8 mouse cellular contexts compared by ENCODE assay signal in the genomic region with DNA sequence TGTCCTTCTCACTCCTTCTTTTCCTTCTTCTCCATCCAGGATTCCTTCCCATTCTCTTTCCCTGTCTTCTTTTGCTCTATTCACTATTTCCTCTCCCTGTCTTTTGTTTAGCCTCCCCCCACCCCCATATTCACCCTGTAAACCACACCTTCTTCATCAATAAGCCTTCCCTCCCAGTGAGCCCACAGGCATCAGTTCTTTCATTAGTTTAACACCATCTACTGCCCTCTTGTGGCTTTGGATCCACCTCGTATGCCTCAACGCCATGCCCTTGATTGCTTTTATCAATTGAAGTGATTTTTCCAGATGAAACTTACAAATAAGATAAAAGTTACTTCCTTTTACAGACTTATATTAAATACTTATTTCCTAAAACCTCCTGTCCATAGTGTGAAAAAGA.
DNase-seq lines count a peak whose midpoint lies in the region; ATAC-seq and TF ChIP-seq lines count a peak whose summit lies in the region.

No protein-coding gene starts in this region.

- TF ChIP-seq CTCF in embryonic fibroblast, embryonic 13.5 days (IDR thresholded peaks at IDR 0.05; ENCODE audit: borderline replicate concordance, insufficient read depth, low read length), result peak; percentile 31; the same call in 1 of the 2 replicates

- H3K27ac ChIP-seq in embryonic fibroblast, embryonic 13.5 days (ENCODE audit: insufficient read depth, low read length), result no peak overlapping the region

- no peak overlapping the region for H3K4me3 ChIP-seq in embryonic fibroblast, embryonic 13.5 days (ENCODE audit: insufficient read depth, low read length)

- H3K4me1 ChIP-seq in embryonic fibroblast, embryonic 13.5 days (ENCODE audit: control insufficient read depth, insufficient read depth, low read length), result no peaks in the 10 kb centered on the region

- intact Hi-C loops in left cerebral cortex, postnatal 25 days (cut with DNase I), result loop anchor here (1.0 to 10.0 kb wide), 2 partner anchors 496 to 679 kb away; no protein-coding TSS in a partner anchor

- DNase-seq in kidney, postnatal 14 days, result peak; percentile 14
- DNase-seq in kidney, adult 18-20 months, result no peak
- peak; percentile 62 for DNase-seq in brain, adult 2 months (ENCODE audit: low read depth, low spot score)
- peak; percentile 9 to 13 for DNase-seq in left cerebral cortex, postnatal 25 days (ENCODE audit: low spot score in 2 of 2)
- DNase-seq in thymus, postnatal 25 days, result no peak
- DNase-seq in urinary bladder, adult 18-20 months (ENCODE audit: low spot score in 2 of 2), result no peak

- ATAC-seq in megakaryocyte-erythroid progenitor cell, adult 5-6 weeks (replicated peaks; ENCODE audit: low FRiP score, low TSS enrichment, poor library complexity, severe bottlenecking), result no peak

- TF ChIP-seq POLR2A in embryonic fibroblast, embryonic 13.5 days (IDR thresholded peaks at IDR 0.05; ENCODE audit: low read depth, low read length), result no peak

Comparison
In these comparisons a context has a peak if more than half of its experiments do, and no peak if none do; other contexts are left out.
1. DNase-seq: peak in kidney, postnatal 14 days (single experiment), brain, adult 2 months (single experiment) and left cerebral cortex, postnatal 25 days (2 of 2); none in kidney, adult 18-20 months (single experiment), thymus, postnatal 25 days (single experiment) and urinary bladder, adult 18-20 months (0 of 2).